Mouse (Mus musculus): Measurements from ENCODE around the gene Lingo2. TPM values are rescaled to one million over a fixed set of nuclear protein-coding genes. Genes with fewer than 3 reads are reported as not detected.
A peak's percentile ranks its signal among the peaks of the same experiment; 100 is the strongest.

The Lingo2 gene
- polyA plus RNA-seq, 1 experiment from 2014 or later: 4.6 TPM

DNA sequence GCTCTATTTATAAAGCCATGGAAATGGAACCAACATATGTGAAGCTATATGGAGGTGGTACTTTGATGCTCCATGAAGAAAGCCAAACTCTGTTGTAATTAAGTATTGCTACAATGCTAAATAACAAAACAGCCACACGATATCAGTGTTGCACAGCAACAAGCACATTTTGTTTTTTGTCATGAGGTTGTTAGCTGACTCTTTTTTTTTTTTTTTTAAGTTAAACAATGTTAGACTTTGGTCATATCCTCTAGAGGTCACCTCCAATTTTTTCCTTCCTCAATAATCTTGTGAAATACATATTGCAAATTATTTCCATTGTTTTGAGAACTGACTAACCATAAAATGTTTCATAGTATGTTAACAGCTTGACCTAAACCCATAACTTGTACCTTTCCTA is 646.3 kb downstream of the Lingo2 start:
- 92% methylated on average over 1 of the region's 1 CpGs for WGBS
- H3K9ac ChIP-seq (ENCODE audit: low read depth, low read length): no peak overlapping the region
- no peak overlapping the region for H3K4me3 ChIP-seq (ENCODE audit: low read depth, low read length)
- H3K27ac ChIP-seq (replicated peaks; ENCODE audit: low read depth, low read length): no peak overlapping the region
- ATAC-seq (ENCODE audit: low read depth) (no peak), DNase-seq (ENCODE audit: low spot score) (no peak)
- H3K4me2 ChIP-seq (ENCODE audit: low read depth, low read length): no peak overlapping the region
- H3K4me1 ChIP-seq (ENCODE audit: control insufficient read depth, insufficient read depth, low read length): no peaks in the 10 kb centered on the region
- H3K36me3 ChIP-seq (ENCODE audit: control insufficient read depth, insufficient read depth, low read length): no peaks in the 10 kb centered on the region
- no peaks in the 10 kb centered on the region for H3K9me3 ChIP-seq (ENCODE audit: control insufficient read depth, low read length)
- no peaks in the 10 kb centered on the region for H3K27me3 ChIP-seq (replicated peaks; ENCODE audit: control insufficient read depth, insufficient read depth, low read length)

DNA sequence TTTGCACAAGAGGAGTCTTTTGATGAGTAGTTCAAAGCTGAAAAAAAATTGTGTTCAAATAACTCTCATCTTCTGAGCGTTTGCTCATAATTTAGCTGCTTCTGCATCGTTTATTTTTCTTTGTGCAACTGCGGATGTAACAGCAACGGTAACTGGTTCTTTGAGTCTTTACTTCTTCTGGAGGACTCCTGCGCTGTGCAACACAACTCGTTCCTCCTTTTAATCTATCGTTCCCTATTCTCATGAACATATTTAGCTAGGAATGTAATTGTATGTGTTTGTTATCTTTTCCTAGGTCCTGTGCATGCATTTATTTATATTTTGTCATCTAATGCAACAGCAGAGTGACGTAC is 661.9 kb downstream of the Lingo2 start:
- H3K27me3 ChIP-seq (replicated peaks; ENCODE audit: control insufficient read depth, insufficient read depth, low read length): no peaks in the 10 kb centered on the region
- no peak overlapping the region for H3K9ac ChIP-seq (ENCODE audit: low read depth, low read length)
- peak overlapping the region; percentile 29 for H3K4me3 ChIP-seq (ENCODE audit: low read depth, low read length)
- H3K9me3 ChIP-seq (ENCODE audit: control insufficient read depth, low read length): no peaks in the 10 kb centered on the region
- peak overlapping the region; percentile 55 for H3K4me2 ChIP-seq (ENCODE audit: low read depth, low read length)
- 0 out of 2 replicates have a peak overlapping the region, but pooled peaks have one; percentile 8 for H3K27ac ChIP-seq (replicated peaks; ENCODE audit: low read depth, low read length)
- WGBS: 59% methylated on average over 8 of the region's 8 CpGs
- H3K36me3 ChIP-seq (ENCODE audit: control insufficient read depth, insufficient read depth, low read length): no peaks in the 10 kb centered on the region
- H3K4me1 ChIP-seq (ENCODE audit: control insufficient read depth, insufficient read depth, low read length): no peaks in the 10 kb centered on the region
- DNase-seq (ENCODE audit: low spot score) (no peak), ATAC-seq (ENCODE audit: low read depth) (no peak)

DNA sequence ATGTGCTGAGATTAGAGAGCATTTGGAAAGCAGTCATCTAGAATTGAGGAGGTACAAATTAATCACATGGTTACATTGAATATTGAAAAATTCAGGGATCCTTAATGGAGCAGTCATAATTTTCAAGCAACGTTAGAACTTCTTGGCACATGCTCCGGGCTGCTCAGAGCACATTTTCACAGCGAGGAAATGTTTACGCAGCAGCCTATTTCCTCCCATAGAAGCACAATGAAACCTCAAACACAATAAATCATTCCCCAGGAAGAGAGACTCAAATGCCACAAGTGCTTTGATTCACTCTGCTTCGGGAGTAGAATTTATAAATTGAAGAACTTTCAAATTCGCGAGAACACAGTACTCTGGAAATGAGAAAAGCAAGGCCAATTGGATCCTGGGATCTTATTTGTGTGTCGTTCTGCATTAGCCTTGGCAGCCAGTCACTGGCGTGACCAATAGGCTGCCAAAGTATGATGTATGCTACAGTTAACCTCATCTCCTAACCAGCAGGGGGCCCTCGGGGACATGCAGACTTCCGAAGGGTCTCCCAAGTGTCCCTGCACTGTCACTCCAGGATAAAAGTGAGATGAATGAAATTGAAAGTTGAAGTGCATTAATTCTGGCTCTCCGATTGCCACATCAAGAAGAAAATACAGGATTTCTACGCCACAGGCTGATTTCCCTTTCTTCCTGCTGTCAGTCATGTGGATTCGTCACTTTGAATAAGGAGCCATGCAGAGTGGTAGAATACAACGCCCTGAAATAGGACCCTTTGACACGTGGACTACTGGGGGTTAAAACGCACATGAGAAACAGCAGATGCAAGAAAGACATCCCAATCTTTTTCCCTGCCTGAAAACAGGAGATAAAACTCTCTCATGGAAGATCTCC is 662.5 kb downstream of the Lingo2 start:
- H3K4me2 ChIP-seq (ENCODE audit: low read depth, low read length): peak overlapping the region; percentile 55
- H3K36me3 ChIP-seq (ENCODE audit: control insufficient read depth, insufficient read depth, low read length): no peaks in the 10 kb centered on the region
- DNase-seq (ENCODE audit: low spot score) (peak; percentile 89), ATAC-seq (ENCODE audit: low read depth) (peak; percentile 94)
- H3K9me3 ChIP-seq (ENCODE audit: control insufficient read depth, low read length): no peaks in the 10 kb centered on the region
- peak overlapping the region; percentile 29 for H3K4me3 ChIP-seq (ENCODE audit: low read depth, low read length)
- 0 out of 2 replicates have a peak overlapping the region, but pooled peaks have one; percentile 8 for H3K27ac ChIP-seq (replicated peaks; ENCODE audit: low read depth, low read length)
- WGBS: 21% methylated on average over 17 of the region's 17 CpGs
- H3K9ac ChIP-seq (ENCODE audit: low read depth, low read length): peak overlapping the region; percentile 51
- no peaks in the 10 kb centered on the region for H3K27me3 ChIP-seq (replicated peaks; ENCODE audit: control insufficient read depth, insufficient read depth, low read length)
- no peaks in the 10 kb centered on the region for H3K4me1 ChIP-seq (ENCODE audit: control insufficient read depth, insufficient read depth, low read length)

DNA sequence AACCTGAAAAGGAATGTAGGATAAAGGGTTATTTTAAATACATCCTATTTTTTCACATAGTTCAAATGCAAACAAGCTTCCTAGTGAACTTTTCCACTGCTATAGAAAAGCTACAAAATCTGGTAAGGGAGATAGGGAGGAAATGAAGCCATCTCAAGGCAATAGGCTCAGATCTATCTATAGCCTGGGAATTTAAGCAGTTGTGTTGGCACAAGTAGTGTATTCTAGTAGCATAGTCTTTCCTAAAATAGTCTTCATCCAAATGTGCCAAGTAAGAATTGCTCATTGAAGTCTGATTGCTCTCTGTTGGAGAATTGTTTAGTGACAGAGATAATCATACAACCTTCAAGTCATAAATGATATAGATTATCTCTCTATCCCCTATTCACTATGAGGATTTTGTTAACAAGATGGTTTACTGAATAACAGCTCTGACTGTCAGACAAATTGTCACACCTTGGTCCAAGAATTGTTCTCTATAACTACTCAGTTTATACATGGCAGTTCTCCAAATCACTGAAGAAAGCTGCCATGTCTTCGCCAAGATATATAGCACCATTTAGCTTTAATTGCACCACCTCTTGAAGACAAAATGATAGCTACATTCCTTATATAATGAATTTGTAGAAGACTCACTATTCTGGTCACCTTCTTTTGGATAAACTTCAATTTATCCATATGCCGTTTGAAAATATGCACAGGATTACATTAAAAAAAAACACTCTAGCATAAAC is 688.9 kb downstream of the Lingo2 start:
- no peaks in the 10 kb centered on the region for H3K4me1 ChIP-seq (ENCODE audit: control insufficient read depth, insufficient read depth, low read length)
- DNase-seq (ENCODE audit: low spot score): no peak
- H3K9ac ChIP-seq (ENCODE audit: low read depth, low read length): no peak overlapping the region
- H3K36me3 ChIP-seq (ENCODE audit: control insufficient read depth, insufficient read depth, low read length): no peaks in the 10 kb centered on the region
- H3K4me3 ChIP-seq (ENCODE audit: low read depth, low read length): no peak overlapping the region
- H3K27ac ChIP-seq (replicated peaks; ENCODE audit: low read depth, low read length): no peak overlapping the region
- no peaks in the 10 kb centered on the region for H3K27me3 ChIP-seq (replicated peaks; ENCODE audit: control insufficient read depth, insufficient read depth, low read length)
- 85% methylated on average over 2 of the region's 2 CpGs for WGBS
- no peak overlapping the region for H3K4me2 ChIP-seq (ENCODE audit: low read depth, low read length)
- ATAC-seq (ENCODE audit: low read depth): no peak
- H3K9me3 ChIP-seq (ENCODE audit: control insufficient read depth, low read length): no peaks in the 10 kb centered on the region

DNA sequence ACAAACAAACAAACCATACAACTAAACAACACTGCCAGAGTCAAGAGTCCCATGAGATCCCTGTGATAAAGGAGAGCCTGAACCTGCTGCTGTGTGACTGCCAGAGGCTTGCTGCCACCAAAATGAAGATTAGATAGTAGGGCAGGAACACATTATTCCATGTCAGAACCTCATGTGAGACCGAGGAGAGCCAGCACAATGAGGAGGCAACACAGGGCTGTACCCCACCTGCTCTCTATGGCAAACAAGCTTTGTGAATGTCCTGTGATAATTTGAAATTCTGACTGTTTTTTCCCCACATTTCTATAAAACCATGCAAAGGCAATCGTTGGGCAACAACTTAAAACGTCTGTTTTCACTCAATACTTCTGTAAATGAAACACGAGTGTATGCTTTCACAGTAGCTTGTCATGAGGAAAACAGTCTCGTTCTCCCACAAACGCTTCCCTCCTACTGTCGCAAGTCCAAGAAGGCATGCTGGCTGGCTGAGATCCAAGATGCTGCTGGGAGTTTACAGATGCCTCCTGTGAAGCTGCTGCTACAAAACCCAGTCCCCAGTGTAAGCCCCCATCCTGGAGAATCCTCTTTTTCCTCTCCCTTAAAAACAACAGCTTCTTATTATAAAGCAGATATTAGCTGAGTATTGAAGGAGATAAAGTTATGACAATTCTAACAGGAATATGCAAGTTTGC is 765.2 kb downstream of the Lingo2 start:
- H3K36me3 ChIP-seq (ENCODE audit: control insufficient read depth, insufficient read depth, low read length): no peaks in the 10 kb centered on the region
- ATAC-seq (ENCODE audit: low read depth): no peak
- no peaks in the 10 kb centered on the region for H3K4me1 ChIP-seq (ENCODE audit: control insufficient read depth, insufficient read depth, low read length)
- peak overlapping the region; percentile 12; the same call in 1 of the 2 replicates for H3K4me2 ChIP-seq (ENCODE audit: low read depth, low read length)
- no peak overlapping the region for H3K27ac ChIP-seq (replicated peaks; ENCODE audit: low read depth, low read length)
- no peak overlapping the region for H3K9ac ChIP-seq (ENCODE audit: low read depth, low read length)
- H3K9me3 ChIP-seq (ENCODE audit: control insufficient read depth, low read length): no peaks in the 10 kb centered on the region
- no peak overlapping the region for H3K4me3 ChIP-seq (ENCODE audit: low read depth, low read length)
- no peaks in the 10 kb centered on the region for H3K27me3 ChIP-seq (replicated peaks; ENCODE audit: control insufficient read depth, insufficient read depth, low read length)
- DNase-seq (ENCODE audit: low spot score): peak; percentile 86
- WGBS: 20% methylated on average over 7 of the region's 7 CpGs

DNA sequence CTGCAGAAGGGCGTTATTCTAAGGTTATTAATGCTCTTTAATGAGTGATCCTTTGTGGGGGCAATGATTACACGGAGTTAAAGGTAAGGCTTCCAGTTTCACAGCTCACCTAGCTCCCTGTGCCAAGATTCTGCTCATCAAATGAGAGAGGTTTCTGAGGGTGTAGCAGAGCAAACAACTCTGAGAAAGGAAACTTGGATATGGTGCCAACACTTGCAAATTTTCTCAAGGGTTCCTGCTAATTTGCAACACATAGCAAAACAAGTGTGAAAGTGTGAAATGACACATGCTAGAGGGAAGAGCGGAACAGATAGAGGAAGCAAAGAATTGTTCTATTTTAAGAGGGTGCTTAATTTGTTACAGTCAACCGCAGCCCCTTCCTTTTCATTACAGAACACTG is 767.9 kb downstream of the Lingo2 start:
- DNase-seq (ENCODE audit: low spot score): peak; percentile 75

DNA sequence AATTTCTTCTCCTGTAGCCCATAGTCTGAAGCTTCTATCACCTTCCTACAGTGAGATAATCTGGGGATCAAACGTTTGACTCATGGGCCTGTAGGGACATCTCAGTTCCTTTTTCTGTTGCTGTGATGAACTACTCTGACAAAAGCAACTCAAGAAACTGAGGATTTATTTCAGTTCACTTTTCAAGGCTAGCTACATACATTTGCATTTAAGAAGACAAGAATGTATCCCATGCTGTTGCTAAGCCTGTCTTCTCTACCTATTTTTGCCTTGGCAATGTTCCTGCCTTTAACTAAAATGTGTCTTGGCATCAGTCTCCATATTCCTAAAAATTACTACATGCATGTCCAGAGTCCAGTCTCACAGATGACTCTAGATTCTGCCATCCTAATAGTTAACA is 781.4 kb downstream of the Lingo2 start:
- no peak for ATAC-seq (ENCODE audit: low read depth)
- H3K4me1 ChIP-seq (ENCODE audit: control insufficient read depth, insufficient read depth, low read length): no peaks in the 10 kb centered on the region
- no peaks in the 10 kb centered on the region for H3K27me3 ChIP-seq (replicated peaks; ENCODE audit: control insufficient read depth, insufficient read depth, low read length)
- no peak overlapping the region for H3K4me2 ChIP-seq (ENCODE audit: low read depth, low read length)
- no peak overlapping the region for H3K9ac ChIP-seq (ENCODE audit: low read depth, low read length)
- WGBS: 46% methylated on average over 1 of the region's 1 CpGs
- no peak for DNase-seq (ENCODE audit: low spot score)
- no peak overlapping the region for H3K27ac ChIP-seq (replicated peaks; ENCODE audit: low read depth, low read length)
- H3K36me3 ChIP-seq (ENCODE audit: control insufficient read depth, insufficient read depth, low read length): no peaks in the 10 kb centered on the region
- no peak overlapping the region for H3K4me3 ChIP-seq (ENCODE audit: low read depth, low read length)
- H3K9me3 ChIP-seq (ENCODE audit: control insufficient read depth, low read length): no peaks in the 10 kb centered on the region

More for the DNA sequence above, 767.9 kb downstream of the Lingo2 start:
- H3K4me1 ChIP-seq (ENCODE audit: control insufficient read depth, insufficient read depth, low read length): no peaks in the 10 kb centered on the region
- ATAC-seq (ENCODE audit: low read depth): peak; percentile 57; the same call in 1 of the 2 replicates
- WGBS: 52% methylated on average over 4 of the region's 4 CpGs
- H3K36me3 ChIP-seq (ENCODE audit: control insufficient read depth, insufficient read depth, low read length): no peaks in the 10 kb centered on the region
- no peaks in the 10 kb centered on the region for H3K9me3 ChIP-seq (ENCODE audit: control insufficient read depth, low read length)
- no peak overlapping the region for H3K4me2 ChIP-seq (ENCODE audit: low read depth, low read length)
- no peak overlapping the region for H3K4me3 ChIP-seq (ENCODE audit: low read depth, low read length)
- no peaks in the 10 kb centered on the region for H3K27me3 ChIP-seq (replicated peaks; ENCODE audit: control insufficient read depth, insufficient read depth, low read length)
- no peak overlapping the region for H3K9ac ChIP-seq (ENCODE audit: low read depth, low read length)
- H3K27ac ChIP-seq (replicated peaks; ENCODE audit: low read depth, low read length): no peak overlapping the region

DNA sequence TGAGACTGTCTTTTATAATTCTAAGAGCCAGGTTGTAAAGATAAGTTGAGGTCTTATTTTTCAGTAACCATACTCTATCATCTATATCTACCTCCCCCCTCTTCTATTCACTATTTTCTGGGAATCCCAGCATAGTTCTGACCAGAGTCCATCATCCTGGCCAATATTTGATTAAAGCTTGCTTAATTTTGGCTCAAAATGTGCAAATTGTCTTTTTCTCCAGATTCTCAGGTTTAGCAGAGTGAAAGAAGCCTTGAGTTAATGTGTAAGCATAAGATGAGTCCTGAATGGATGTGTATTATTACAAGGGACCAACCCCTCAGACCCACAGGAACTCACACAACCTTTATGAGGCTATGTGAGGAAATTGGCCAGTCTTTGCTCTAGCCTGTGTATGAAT is 820.2 kb downstream of the Lingo2 start:
- no peaks in the 10 kb centered on the region for H3K4me1 ChIP-seq (ENCODE audit: control insufficient read depth, insufficient read depth, low read length)
- no peaks in the 10 kb centered on the region for H3K9me3 ChIP-seq (ENCODE audit: control insufficient read depth, low read length)
- H3K4me2 ChIP-seq (ENCODE audit: low read depth, low read length): no peak overlapping the region
- ATAC-seq (ENCODE audit: low read depth) (no peak), DNase-seq (ENCODE audit: low spot score) (no peak)
- H3K4me3 ChIP-seq (ENCODE audit: low read depth, low read length): no peak overlapping the region
- H3K36me3 ChIP-seq (ENCODE audit: control insufficient read depth, insufficient read depth, low read length): no peaks in the 10 kb centered on the region
- no peak overlapping the region for H3K9ac ChIP-seq (ENCODE audit: low read depth, low read length)
- no peak overlapping the region for H3K27ac ChIP-seq (replicated peaks; ENCODE audit: low read depth, low read length)
- H3K27me3 ChIP-seq (replicated peaks; ENCODE audit: control insufficient read depth, insufficient read depth, low read length): no peaks in the 10 kb centered on the region
